Mouse (Mus musculus) heart, embryonic 15.5 days (tissue): ENCODE data around the gene Abcb10. TPM values are rescaled to one million over a fixed set of nuclear protein-coding genes. Genes with fewer than 3 reads are reported as not detected.

Experiments used
- ATAC-seq: fragments of 200-750 bp; cut with Nextera tagmentation; replicated peaks from 2 replicates; pipeline ENCODE4 v1.8.0; 2017; ENCODE audit warnings: low read depth, moderate TSS enrichment; ENCODE audit not compliant: insufficient number of reproducible peaks, insufficient read depth, low FRiP score
- H3K27ac ChIP-seq: fragments of 300-500 bp; sonication (generic); 2 replicates; pipeline ENCODE4 v1.5.1; 2015; ENCODE audit warnings: mild to moderate bottlenecking, inconsistent platforms
- H3K27me3 ChIP-seq: fragments of 300-500 bp; sonication (generic); 2 replicates; pipeline ENCODE4 v1.6.1; 2015; ENCODE audit warnings: inconsistent platforms
- H3K36me3 ChIP-seq: fragments of 300-500 bp; sonication (generic); 2 replicates; pipeline ENCODE4 v1.6.1; 2015; ENCODE audit warnings: mild to moderate bottlenecking, inconsistent platforms
- H3K4me1 ChIP-seq: fragments of 300-500 bp; sonication (generic); replicated peaks from 2 replicates; pipeline ENCODE4 v1.6.1; 2015; ENCODE audit warnings: inconsistent platforms
- H3K4me2 ChIP-seq: fragments of 300-500 bp; sonication (generic); 2 replicates; pipeline ENCODE4 v1.6.1; 2015; ENCODE audit warnings: inconsistent platforms, mild to moderate bottlenecking, moderate library complexity
- H3K4me3 ChIP-seq: fragments of 300-500 bp; sonication (generic); 2 replicates; pipeline ENCODE4 v1.5.1; 2015; ENCODE audit warnings: mild to moderate bottlenecking, inconsistent platforms
- H3K9ac ChIP-seq: fragments of 300-500 bp; sonication (generic); 2 replicates; pipeline ENCODE4 v1.6.1; 2015; ENCODE audit warnings: mild to moderate bottlenecking, inconsistent platforms
- H3K9me3 ChIP-seq: fragments of 300-500 bp; sonication (generic); replicated peaks from 2 replicates; pipeline ENCODE4 v1.6.1; 2016; ENCODE audit warnings: inconsistent platforms
- WGBS: fragments of 180-500 bp; shearing (Covaris S2); methylation state at CpG from one replicate; pipeline ENCODE4 v1.1.7; 2015; ENCODE audit warnings: mixed read lengths; 5-methylcytosine and 5-hydroxymethylcytosine counted together
- polyA plus RNA-seq: library from polyadenylated mRNA; unstranded; fragments of >200 nt; fragmentation: Nextera tagmentation; extraction: Ambion mirVana; gene quantifications from 2 replicates; pipeline ENCODE4 v1.2.1, GENCODE M21; 2015

Gene Abcb10
- polyA plus RNA-seq, 1 experiment from 2014 or later = 17.1 TPM

DNA sequence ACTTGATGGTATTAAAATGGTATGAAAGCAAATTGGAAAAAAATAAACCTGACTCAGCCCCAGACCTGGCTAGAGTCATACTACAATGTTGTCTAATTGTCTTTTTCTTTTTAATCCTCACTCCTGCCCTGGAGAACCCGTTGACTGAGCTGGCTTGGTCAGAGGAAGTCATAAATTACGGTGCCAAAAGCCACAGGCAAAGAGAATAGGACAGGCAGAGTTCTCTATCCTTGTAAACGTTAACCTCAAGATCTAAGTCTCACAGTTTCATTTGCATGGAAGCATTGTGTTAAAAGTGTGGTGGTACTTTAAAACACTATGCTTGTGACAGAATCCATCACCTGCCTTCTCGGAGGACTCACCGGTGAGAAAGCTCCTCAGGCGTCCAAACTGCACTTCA, 24.9 kb upstream of the Abcb10 start:
- H3K9ac ChIP-seq = no peak overlapping the region
- H3K27me3 ChIP-seq = no peaks in the 10 kb centered on the region
- no peak for ATAC-seq
- no peak overlapping the region for H3K4me2 ChIP-seq
- no peak overlapping the region for H3K27ac ChIP-seq
- no peaks in the 10 kb centered on the region for H3K9me3 ChIP-seq
- no peak overlapping the region for H3K4me3 ChIP-seq
- H3K36me3 ChIP-seq = peaks cover 55% of the 10 kb centered on the region
- peaks cover 5% of the 10 kb centered on the region; the same call in 1 of the 2 replicates for H3K4me1 ChIP-seq
- 82% methylated on average over 6 of the region's 6 CpGs for WGBS

DNA sequence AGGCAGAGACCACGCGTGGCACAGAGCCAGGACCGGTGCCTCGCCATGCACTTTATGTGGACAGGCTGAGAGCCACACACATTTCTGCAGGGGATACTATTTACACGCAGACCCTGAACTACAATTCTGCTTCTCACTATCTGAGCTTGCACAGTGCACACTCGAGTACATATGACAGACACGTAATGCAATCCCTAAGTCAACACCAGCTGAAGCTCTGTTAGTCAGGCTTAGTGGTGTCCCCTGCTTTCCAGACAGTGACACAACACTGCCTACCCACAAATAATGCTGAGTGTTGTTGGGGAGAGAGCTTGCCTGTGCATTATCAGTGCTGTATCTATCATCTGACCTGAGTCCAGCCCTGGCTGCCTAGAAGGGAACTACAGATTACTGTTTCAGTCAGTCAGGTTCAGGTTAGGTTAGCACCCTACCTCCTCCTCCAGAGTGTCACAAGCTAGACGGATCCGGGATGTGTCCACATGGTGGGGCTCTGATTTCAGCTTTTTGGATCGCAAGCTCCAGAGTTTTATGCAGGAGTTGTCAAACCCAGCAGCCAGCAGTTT, 19.7 kb upstream of the Abcb10 start:
- no peak overlapping the region for H3K4me3 ChIP-seq
- H3K4me2 ChIP-seq = no peak overlapping the region
- WGBS = 88% methylated on average over 10 of the region's 10 CpGs
- no peak overlapping the region for H3K27ac ChIP-seq
- ATAC-seq = no peak
- no peaks in the 10 kb centered on the region for H3K9me3 ChIP-seq
- H3K4me1 ChIP-seq = peaks cover 6% of the 10 kb centered on the region; the same call in 1 of the 2 replicates
- H3K36me3 ChIP-seq = peaks cover 45% of the 10 kb centered on the region
- no peaks in the 10 kb centered on the region for H3K27me3 ChIP-seq
- no peak overlapping the region for H3K9ac ChIP-seq

DNA sequence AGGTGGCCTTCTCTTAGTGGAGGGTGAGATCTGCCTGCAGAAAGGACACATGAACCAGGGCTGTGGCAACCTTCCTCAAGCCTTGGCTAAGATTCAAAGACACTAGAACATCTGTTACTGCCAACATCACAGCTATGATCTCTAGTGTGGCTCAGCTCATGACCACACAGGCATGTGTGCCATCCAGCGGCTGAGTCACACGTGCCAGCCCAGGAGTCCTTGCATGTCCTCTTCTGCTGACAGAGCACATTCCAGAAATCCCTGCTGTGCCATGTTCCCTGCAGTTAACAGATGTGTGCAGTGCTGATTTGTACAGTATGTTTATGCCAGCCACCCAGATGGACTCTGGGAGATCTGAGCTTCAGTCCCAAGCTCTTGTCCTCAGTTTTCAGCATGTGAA, 16.6 kb upstream of the Abcb10 start:
- peaks cover 6% of the 10 kb centered on the region; the same call in 1 of the 2 replicates for H3K4me1 ChIP-seq
- no peaks in the 10 kb centered on the region for H3K27me3 ChIP-seq
- no peak overlapping the region for H3K4me3 ChIP-seq
- no peak; the same call in 1 of the 2 replicates for ATAC-seq
- H3K36me3 ChIP-seq = peaks cover 32% of the 10 kb centered on the region
- H3K9me3 ChIP-seq = no peaks in the 10 kb centered on the region
- WGBS = 66% methylated on average over 2 of the region's 2 CpGs
- H3K27ac ChIP-seq = no peak overlapping the region
- H3K9ac ChIP-seq = no peak overlapping the region
- no peak overlapping the region for H3K4me2 ChIP-seq

DNA sequence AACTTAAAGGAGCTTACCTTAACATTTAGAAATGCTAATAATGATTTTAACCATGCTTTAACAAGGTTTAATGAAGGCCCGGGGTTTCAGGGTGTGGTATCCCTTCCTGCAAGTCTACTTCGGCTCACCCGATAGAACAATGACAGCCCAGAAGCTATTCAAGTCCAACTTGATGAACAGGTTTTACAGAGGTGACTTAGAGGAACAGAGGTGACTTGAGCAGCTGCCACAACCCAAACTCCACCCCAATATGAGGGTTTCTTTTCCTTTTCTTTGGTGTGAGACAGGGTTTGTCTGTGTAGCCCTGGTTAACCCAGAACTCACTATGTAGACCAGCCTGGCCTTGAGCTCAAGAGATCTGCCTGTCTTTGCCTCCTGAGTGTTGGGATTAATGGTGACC, 11.1 kb upstream of the Abcb10 start:
- no peaks in the 10 kb centered on the region for H3K9me3 ChIP-seq
- peaks cover 14% of the 10 kb centered on the region for H3K36me3 ChIP-seq
- no peak overlapping the region for H3K27ac ChIP-seq
- no peaks in the 10 kb centered on the region for H3K27me3 ChIP-seq
- ATAC-seq = no peak
- peaks cover 15% of the 10 kb centered on the region for H3K4me1 ChIP-seq
- H3K4me2 ChIP-seq = no peak overlapping the region
- 86% methylated on average over 3 of the region's 3 CpGs for WGBS
- no peak overlapping the region for H3K9ac ChIP-seq
- H3K4me3 ChIP-seq = no peak overlapping the region

DNA sequence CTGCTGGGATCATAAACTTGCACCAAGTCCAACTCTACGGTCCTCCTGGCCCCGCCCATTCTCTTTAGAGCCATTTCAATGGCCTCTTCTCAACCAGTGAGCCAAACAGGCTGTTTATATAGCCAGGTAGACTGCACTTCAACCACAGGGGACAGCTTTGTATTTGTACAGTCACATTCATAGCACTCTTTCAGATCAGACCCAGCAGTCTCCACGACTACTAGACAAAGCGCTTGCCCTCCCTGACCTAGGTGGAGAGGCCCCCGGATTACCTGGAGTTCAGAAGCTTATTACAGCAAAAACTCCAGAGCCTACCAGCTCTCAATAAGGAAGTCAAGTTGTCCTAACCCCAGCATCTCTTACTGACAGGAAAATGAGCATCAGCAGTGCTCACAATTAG, 10.7 kb upstream of the Abcb10 start:
- 87% methylated on average over 5 of the region's 5 CpGs for WGBS
- Histone ChIP-seq H3K27me3 (no peaks in the 10 kb centered on the region), H3K9me3 (no peaks in the 10 kb centered on the region), H3K9ac (no peak overlapping the region), H3K4me3 (no peak overlapping the region), H3K4me1 (peaks cover 19% of the 10 kb centered on the region), H3K36me3 (peaks cover 14% of the 10 kb centered on the region), H3K4me2 (no peak overlapping the region), H3K27ac (no peak overlapping the region)
- ATAC-seq = no peak

DNA sequence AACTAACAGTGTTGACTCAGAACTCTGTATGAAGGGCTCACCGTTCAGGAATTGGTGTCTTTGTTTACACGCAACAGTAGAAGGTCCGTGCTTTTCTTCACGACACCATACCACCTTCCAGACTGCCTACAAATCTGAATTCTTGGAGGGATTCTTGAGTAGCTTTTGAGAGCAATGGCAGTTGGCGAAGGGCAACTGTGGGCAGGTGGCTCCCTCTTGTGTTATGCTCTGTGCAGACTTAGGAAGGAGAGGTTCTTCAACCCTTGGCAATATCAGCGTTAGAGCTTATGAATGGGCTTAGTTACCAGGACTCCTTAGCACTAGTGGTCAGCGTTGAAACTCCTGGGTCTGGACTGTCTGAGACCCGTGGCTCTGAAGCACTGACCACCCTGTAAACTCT, 9.7 kb upstream of the Abcb10 start:
- Histone ChIP-seq H3K27me3 (no peaks in the 10 kb centered on the region), H3K4me1 (peaks cover 23% of the 10 kb centered on the region), H3K4me3 (no peak overlapping the region), H3K27ac (no peak overlapping the region), H3K9ac (no peak overlapping the region), H3K9me3 (no peaks in the 10 kb centered on the region), H3K36me3 (peaks cover 14% of the 10 kb centered on the region), H3K4me2 (no peak overlapping the region)
- WGBS = 75% methylated on average over 8 of the region's 8 CpGs
- no peak for ATAC-seq

DNA sequence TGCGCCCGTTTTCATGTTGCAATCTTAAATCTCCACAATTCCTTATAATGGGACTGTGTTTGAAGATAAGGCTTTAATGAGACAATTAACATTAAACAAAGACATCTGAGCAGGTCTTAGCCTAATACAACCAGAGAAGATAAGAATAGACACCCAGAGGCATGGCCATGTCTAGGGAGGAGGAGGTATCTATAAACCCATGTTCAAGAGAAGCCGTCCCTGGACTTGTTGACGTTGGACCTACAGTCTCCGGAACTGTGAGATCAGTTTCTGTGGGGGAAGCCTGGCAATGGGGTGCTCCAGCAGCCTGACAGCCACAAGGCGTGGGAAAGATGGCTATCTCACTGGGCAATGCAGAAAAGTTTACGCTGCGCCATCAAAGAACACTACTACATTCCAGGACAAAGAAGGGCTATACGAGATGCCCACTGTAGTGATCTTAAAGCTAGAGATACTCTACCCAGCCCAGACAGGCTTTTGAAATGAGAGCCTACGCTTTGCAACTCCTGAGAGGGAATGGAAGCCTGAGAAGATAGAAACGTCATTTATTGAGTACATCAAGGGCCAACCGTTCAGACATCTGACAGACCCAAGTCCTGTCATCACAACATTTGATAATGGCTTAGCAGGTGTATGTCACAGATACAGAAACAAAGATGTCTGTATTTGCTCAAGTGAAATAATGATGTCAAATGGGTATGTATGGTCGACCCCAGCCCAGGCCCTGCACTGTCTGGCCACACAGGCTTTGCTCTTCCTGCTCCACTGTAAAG, 7.5 kb upstream of the Abcb10 start:
- no peaks in the 10 kb centered on the region for H3K9me3 ChIP-seq
- H3K27ac ChIP-seq = no peak overlapping the region
- no peak overlapping the region for H3K4me2 ChIP-seq
- no peaks in the 10 kb centered on the region for H3K27me3 ChIP-seq
- WGBS = 51% methylated on average over 13 of the region's 13 CpGs
- no peak for ATAC-seq
- H3K4me3 ChIP-seq = no peak overlapping the region
- no peaks in the 10 kb centered on the region for H3K36me3 ChIP-seq
- peaks cover 23% of the 10 kb centered on the region for H3K4me1 ChIP-seq
- no peak overlapping the region for H3K9ac ChIP-seq

DNA sequence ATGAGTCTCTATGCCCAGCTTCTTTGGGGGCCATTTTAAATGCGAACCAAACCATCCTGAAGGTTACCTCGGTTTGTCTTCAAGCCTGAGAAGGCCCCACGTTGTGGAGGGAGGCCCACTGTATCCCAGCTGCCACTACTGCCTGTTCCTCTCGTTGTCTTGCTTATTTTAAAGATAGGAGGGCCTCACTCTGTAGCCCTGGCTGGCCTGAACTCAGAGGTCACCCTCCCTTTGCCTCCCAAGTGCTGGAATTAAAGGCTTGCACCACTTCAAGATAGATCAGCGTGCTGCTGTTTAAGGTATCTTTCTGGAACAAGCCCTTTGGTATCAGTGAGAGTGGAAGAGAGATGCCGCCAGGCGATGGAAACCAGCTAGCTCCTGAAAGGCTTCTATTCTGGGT, 6.2 kb upstream of the Abcb10 start:
- Histone ChIP-seq H3K9me3 (no peaks in the 10 kb centered on the region), H3K27me3 (no peaks in the 10 kb centered on the region), H3K27ac (peak overlapping the region; percentile 33), H3K4me1 (peaks cover 23% of the 10 kb centered on the region), H3K36me3 (no peaks in the 10 kb centered on the region), H3K4me2 (peak overlapping the region; percentile 1; the same call in 1 of the 2 replicates), H3K9ac (no peak overlapping the region), H3K4me3 (no peak overlapping the region)
- no peak; the same call in 1 of the 2 replicates for ATAC-seq
- WGBS = 22% methylated on average over 7 of the region's 7 CpGs

DNA sequence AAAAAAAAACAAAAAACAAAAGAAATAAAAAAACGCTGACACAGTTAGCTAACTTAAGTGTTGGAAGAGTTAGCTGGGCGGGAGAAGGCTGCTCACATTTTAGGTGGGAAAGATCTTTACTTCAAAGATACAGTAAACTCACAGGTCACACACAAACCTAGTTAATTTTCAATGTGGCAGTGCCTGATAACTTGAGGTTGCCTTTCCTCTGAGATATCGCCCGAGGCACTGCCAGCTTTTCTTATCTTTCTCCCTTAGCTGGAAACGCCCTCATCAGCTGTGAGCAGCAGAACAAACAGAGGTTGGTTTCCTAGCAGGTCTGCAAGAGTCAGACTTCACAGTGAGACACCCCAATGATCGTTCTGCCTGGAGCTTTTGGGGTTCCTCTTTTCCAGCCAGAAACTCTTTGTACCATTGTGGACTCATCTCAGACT, 5.7 kb upstream of the Abcb10 start:
- H3K36me3 ChIP-seq = no peaks in the 10 kb centered on the region
- H3K4me3 ChIP-seq = no peak overlapping the region
- WGBS = 25% methylated on average over 6 of the region's 6 CpGs
- H3K4me1 ChIP-seq = peaks cover 23% of the 10 kb centered on the region
- peak overlapping the region; percentile 33 for H3K27ac ChIP-seq
- no peaks in the 10 kb centered on the region for H3K27me3 ChIP-seq
- peak overlapping the region; percentile 1; the same call in 1 of the 2 replicates for H3K4me2 ChIP-seq
- peak; percentile 54; the same call in 1 of the 2 replicates for ATAC-seq
- no peaks in the 10 kb centered on the region for H3K9me3 ChIP-seq
- no peak overlapping the region for H3K9ac ChIP-seq

DNA sequence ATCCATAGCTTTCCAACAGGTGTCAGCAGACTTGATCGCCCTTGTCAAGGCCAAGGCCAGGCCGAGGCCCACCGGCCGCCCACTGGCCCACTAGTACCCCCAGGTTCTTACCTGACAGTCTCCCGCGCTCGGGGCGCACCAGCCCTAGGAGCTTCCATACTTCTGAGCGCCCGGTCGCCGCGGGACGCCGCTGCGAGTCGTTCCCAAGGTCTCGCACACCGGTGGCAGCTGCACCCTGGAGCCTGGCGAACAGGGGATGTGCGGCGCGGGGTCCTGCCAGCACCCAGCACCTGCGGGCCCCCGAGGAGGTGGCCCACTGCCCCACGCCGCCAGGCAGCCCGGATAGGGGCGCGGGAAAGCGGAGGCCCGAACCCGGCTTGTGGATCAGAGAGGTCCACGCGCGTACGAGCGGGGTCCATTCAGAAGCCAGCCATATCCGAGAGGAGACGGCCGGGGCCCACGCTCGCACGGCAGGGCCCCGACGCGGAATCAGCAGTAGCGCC, 580 bp downstream of the Abcb10 start:
- Histone ChIP-seq H3K27me3 (no peaks in the 10 kb centered on the region), H3K36me3 (no peaks in the 10 kb centered on the region), H3K4me3 (peak overlapping the region; percentile 63), H3K4me2 (peak overlapping the region; percentile 78), H3K27ac (peak overlapping the region; percentile 91), H3K9me3 (no peaks in the 10 kb centered on the region), H3K4me1 (peaks cover 41% of the 10 kb centered on the region), H3K9ac (peak overlapping the region; percentile 80)
- peak; percentile 24 for ATAC-seq
- WGBS = under 1% methylated on average over 48 of the region's 48 CpGs

DNA sequence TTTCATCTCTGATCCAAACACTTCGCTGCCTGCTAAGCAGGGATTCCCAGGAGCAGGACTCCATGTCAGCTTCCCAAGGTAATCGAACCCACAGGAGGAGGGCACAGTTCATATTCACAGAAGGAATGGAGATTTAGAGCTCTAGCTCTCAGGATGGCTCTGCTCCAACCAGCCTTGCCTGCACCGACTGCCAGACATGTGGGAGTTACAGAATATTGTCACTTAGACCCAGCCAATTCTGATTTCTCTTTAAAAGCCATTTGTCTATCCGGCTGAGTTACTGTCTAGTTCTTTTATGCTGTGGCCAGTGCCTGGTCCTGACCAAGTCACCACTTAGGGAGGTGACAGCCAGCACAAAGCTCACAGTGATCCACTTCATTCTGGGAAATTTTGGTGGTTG, 1.2 kb downstream of the Abcb10 start:
- 35% methylated on average over 4 of the region's 4 CpGs for WGBS
- Histone ChIP-seq H3K27me3 (no peaks in the 10 kb centered on the region), H3K27ac (no peak overlapping the region), H3K4me1 (peaks cover 41% of the 10 kb centered on the region), H3K9ac (no peak overlapping the region), H3K36me3 (no peaks in the 10 kb centered on the region), H3K9me3 (no peaks in the 10 kb centered on the region), H3K4me2 (peak overlapping the region; percentile 78), H3K4me3 (peak overlapping the region; percentile 63)
- ATAC-seq = no peak
